Mouse (Mus musculus) kidney, embryonic 14.5 days (tissue): ENCODE measurements around the gene Nxn. TPM values are rescaled to one million over a fixed set of nuclear protein-coding genes. Genes with fewer than 3 reads are reported as not detected.

Source experiments
- ATAC-seq: fragments of 200-750 bp; cut with Nextera tagmentation; 2 replicates; pipeline ENCODE4 v1.8.0; 2017; ENCODE audit warnings: moderate number of reproducible peaks, mild to moderate bottlenecking, moderate TSS enrichment, moderate library complexity; ENCODE audit not compliant: low FRiP score, low TSS enrichment
- H3K27ac ChIP-seq: fragments of 300-500 bp; sonication (generic); 2 replicates; pipeline ENCODE4 v1.5.1; 2014; ENCODE audit warnings: low read depth, mild to moderate bottlenecking, low read length, moderate library complexity, mixed read lengths
- H3K27me3 ChIP-seq: fragments of 300-500 bp; sonication (generic); 2 replicates; pipeline ENCODE4 v1.6.1; 2014; ENCODE audit warnings: mild to moderate bottlenecking, low read length; ENCODE audit not compliant: control insufficient read depth, insufficient read depth
- H3K36me3 ChIP-seq: fragments of 300-500 bp; sonication (generic); 2 replicates; pipeline ENCODE4 v1.6.1; 2014; ENCODE audit warnings: low read length, mixed read lengths; ENCODE audit not compliant: control insufficient read depth, insufficient read depth
- H3K4me1 ChIP-seq: fragments of 300-500 bp; sonication (generic); 2 replicates; pipeline ENCODE4 v1.6.1; 2014; ENCODE audit warnings: low read length, mixed read lengths; ENCODE audit not compliant: control insufficient read depth, insufficient read depth
- H3K4me2 ChIP-seq: fragments of 300-500 bp; sonication (generic); replicated peaks from 2 replicates; pipeline ENCODE4 v1.6.1; 2014; ENCODE audit warnings: low read depth, mild to moderate bottlenecking, low read length
- H3K4me3 ChIP-seq: fragments of 300-500 bp; sonication (generic); 2 replicates; pipeline ENCODE4 v1.5.1; 2014; ENCODE audit warnings: mild to moderate bottlenecking, low read length
- H3K9ac ChIP-seq: fragments of 300-500 bp; sonication (generic); 2 replicates; pipeline ENCODE4 v1.6.1; 2014; ENCODE audit warnings: low read depth, mild to moderate bottlenecking, low read length, moderate library complexity
- H3K9me3 ChIP-seq: fragments of 300-500 bp; sonication (generic); 2 replicates; pipeline ENCODE4 v1.6.1; 2016; ENCODE audit warnings: low read length; ENCODE audit not compliant: control insufficient read depth
- WGBS: fragments of 180-500 bp; shearing (Covaris S2); extraction: QIAGEN DNeasy Blood & Tissue Kit; methylation state at CpG from one replicate; pipeline ENCODE4 v1.1.7; 2014; 5-methylcytosine and 5-hydroxymethylcytosine counted together
- polyA plus RNA-seq: library from polyadenylated mRNA; unstranded; fragments of >200 nt; fragmentation: Nextera tagmentation; extraction: Ambion mirVana; gene quantifications from 2 replicates; pipeline ENCODE4 v1.2.1, GENCODE M21; 2014

Nxn gene
- polyA plus RNA-seq, 1 experiment from 2014 or later: 38.0 TPM

DNA sequence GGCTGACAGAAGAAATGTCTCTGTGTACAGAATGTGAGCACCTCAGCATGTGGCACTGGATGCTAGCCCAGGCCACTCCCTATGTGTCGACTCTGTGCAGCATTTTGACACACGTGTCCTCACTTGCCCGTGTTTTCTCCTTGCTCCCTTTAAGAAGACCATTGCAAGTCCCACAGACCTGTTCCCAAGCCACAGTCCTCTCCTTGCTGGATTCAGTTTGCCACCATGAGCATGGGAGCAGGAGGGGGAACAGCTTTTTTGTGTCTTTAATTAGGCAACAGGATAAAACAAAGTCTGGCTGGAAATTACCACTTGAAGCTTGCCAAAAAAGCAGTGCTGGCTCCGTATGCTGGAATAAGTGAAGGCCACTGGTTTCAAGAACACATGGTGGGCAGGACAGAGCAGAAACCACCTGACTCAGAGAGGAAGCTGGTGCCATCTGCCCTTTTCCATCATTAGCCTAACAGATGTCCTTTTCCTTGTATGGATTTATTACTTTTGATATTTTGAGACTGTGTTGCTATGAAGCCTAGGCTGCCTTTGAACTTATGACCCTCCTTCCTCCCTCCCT is 143.4 kb downstream of the Nxn start:
- H3K4me2 ChIP-seq: no peak overlapping the region
- H3K27ac ChIP-seq: no peak overlapping the region
- H3K9me3 ChIP-seq: no peaks in the 10 kb centered on the region
- no peaks in the 10 kb centered on the region for H3K27me3 ChIP-seq
- H3K36me3 ChIP-seq: peaks cover 14% of the 10 kb centered on the region; the same call in 1 of the 2 replicates
- no peak overlapping the region for H3K9ac ChIP-seq
- 53% methylated on average over 4 of the region's 4 CpGs for WGBS
- no peak overlapping the region for H3K4me3 ChIP-seq
- no peak for ATAC-seq
- no peaks in the 10 kb centered on the region; the same call in 1 of the 2 replicates for H3K4me1 ChIP-seq

DNA sequence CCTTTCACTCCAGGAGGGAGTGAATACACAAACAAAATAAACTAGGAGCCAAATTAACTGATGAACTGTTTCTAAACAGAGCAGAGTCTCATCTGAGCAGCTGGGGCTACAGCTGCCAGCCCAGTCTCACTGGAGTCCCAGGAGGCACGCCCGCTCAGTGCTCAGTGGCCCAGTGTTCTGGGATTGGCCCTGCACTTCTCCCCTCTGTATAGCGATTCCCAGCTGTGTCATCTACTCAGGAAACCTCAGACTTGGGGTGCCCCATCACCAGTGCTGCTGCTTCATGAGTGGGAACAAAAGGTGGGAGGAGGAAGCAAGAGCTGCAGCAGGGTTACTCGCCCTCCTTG is 145.0 kb downstream of the Nxn start:
- WGBS: 77% methylated on average over 4 of the region's 4 CpGs
- Histone ChIP-seq H3K36me3 (peaks cover 28% of the 10 kb centered on the region), H3K27ac (no peak overlapping the region), H3K4me1 (no peaks in the 10 kb centered on the region; the same call in 1 of the 2 replicates), H3K9ac (no peak overlapping the region), H3K4me3 (no peak overlapping the region), H3K9me3 (no peaks in the 10 kb centered on the region), H3K27me3 (no peaks in the 10 kb centered on the region), H3K4me2 (no peak overlapping the region)
- peak; percentile 48; the same call in 1 of the 2 replicates for ATAC-seq

DNA sequence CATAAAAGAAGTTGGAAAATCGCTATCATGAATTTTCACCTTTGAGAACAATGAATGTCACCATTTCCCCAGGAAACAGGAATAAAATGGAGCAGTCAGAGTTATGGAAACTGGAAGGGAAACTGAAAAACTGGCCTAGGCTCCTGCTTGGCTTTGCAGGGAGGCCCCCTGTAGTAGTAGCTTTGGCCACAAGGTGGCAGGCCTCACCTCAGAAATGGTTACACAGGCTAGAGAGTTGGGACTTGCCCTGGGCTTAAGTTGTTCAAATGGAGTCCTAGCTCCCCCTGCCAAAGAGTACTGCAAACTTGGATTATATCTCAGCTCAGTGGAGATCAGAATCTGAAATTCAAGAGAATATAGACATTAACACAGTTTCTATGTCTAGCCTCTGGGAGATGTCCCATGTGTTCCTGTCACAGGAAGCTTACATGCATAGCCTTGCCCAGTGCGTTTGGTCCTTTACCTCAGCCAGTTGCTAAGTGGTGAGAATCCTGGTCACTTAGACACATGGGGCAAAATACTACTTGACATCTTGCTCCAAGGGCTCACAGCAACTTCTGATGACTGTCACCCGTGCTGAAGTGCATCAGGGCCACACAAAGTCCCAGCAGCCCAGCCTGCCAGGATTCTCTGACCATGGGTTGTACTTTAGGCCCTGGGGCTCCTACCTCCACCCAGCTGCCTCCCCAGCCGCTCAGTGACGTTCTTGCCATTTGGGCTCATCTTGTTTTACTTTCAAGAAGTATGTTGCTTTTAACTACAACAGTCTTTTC is 145.6 kb downstream of the Nxn start:
- Histone ChIP-seq H3K4me3 (no peak overlapping the region), H3K4me1 (no peaks in the 10 kb centered on the region; the same call in 1 of the 2 replicates), H3K36me3 (peaks cover 31% of the 10 kb centered on the region), H3K27me3 (no peaks in the 10 kb centered on the region), H3K4me2 (no peak overlapping the region), H3K27ac (no peak overlapping the region), H3K9me3 (no peaks in the 10 kb centered on the region), H3K9ac (no peak overlapping the region)
- 37% methylated on average over 5 of the region's 5 CpGs for WGBS
- peak; percentile 87 for ATAC-seq

DNA sequence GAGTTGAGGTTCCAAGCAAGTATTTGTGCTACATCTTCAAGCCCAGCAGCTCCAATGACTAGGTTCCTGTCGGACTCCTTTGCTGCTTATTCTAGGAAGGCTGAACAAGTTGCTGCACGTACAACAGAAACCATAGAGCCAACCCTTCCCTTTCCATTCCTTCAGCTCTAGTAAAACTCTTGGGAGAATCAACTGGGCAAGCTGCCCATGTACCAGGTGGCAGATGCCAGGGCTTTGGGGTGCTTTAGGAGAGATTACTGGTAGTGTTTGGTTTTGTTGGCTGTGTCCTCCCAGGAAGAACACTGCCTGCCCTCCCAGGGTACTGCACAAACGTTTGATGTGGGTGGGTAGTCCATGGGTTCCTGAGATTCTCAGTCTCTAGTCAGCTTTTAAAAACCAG is 146.9 kb downstream of the Nxn start:
- H3K9me3 ChIP-seq: no peaks in the 10 kb centered on the region
- H3K9ac ChIP-seq: no peak overlapping the region
- no peaks in the 10 kb centered on the region; the same call in 1 of the 2 replicates for H3K4me1 ChIP-seq
- H3K4me3 ChIP-seq: no peak overlapping the region
- H3K4me2 ChIP-seq: no peak overlapping the region
- H3K27me3 ChIP-seq: no peaks in the 10 kb centered on the region
- peaks cover 31% of the 10 kb centered on the region for H3K36me3 ChIP-seq
- ATAC-seq: no peak
- H3K27ac ChIP-seq: no peak overlapping the region
- WGBS: 69% methylated on average over 3 of the region's 3 CpGs

DNA sequence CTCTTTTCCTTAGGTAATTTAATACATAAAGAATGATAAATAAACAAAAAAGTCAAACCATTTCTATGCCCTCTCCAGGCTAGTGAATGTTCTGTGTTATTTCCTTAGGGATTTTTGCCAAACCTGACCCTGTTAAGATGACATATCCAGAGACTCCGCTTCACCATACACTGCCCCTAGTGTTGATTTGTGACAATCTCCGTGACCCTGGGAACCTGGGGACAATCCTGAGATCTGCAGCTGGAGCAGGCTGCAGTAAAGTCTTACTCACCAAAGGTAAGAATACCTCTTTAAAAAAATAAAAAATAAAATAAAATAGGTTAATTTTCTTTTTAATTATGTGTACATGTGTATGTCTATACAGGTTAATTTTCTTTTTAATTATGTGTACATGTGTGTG is 151.7 kb downstream of the Nxn start:
- no peak overlapping the region for H3K9ac ChIP-seq
- H3K27me3 ChIP-seq: no peaks in the 10 kb centered on the region
- peaks cover 12% of the 10 kb centered on the region; the same call in 1 of the 2 replicates for H3K4me1 ChIP-seq
- no peak overlapping the region for H3K4me3 ChIP-seq
- no peak overlapping the region for H3K4me2 ChIP-seq
- H3K36me3 ChIP-seq: peaks cover 36% of the 10 kb centered on the region
- 60% methylated on average over 2 of the region's 2 CpGs for WGBS
- ATAC-seq: no peak
- H3K27ac ChIP-seq: no peak overlapping the region
- no peaks in the 10 kb centered on the region for H3K9me3 ChIP-seq

DNA sequence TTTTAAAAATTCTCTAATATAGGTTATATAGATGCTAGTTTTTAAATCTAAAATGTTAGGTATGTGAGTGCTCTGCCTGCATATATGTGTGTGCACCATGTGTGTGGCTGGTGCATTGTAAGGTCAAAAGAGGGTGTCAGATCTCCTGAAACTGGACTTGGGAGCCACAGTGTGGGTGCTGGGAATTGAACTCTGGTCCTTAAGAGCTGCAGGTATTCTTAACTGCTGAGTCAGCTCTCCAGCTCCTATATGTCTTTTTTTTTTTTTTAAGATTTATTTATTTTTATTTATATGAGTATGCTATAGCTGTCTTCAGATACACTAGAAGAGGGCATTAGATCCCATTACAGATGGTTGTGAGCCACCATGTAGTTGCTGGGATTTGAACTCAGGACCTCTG is 152.5 kb downstream of the Nxn start:
- Histone ChIP-seq H3K27ac (no peak overlapping the region), H3K9me3 (no peaks in the 10 kb centered on the region), H3K27me3 (no peaks in the 10 kb centered on the region), H3K4me3 (no peak overlapping the region), H3K4me1 (peaks cover 12% of the 10 kb centered on the region; the same call in 1 of the 2 replicates), H3K36me3 (peaks cover 31% of the 10 kb centered on the region), H3K9ac (no peak overlapping the region), H3K4me2 (no peak overlapping the region)
- no peak for ATAC-seq

DNA sequence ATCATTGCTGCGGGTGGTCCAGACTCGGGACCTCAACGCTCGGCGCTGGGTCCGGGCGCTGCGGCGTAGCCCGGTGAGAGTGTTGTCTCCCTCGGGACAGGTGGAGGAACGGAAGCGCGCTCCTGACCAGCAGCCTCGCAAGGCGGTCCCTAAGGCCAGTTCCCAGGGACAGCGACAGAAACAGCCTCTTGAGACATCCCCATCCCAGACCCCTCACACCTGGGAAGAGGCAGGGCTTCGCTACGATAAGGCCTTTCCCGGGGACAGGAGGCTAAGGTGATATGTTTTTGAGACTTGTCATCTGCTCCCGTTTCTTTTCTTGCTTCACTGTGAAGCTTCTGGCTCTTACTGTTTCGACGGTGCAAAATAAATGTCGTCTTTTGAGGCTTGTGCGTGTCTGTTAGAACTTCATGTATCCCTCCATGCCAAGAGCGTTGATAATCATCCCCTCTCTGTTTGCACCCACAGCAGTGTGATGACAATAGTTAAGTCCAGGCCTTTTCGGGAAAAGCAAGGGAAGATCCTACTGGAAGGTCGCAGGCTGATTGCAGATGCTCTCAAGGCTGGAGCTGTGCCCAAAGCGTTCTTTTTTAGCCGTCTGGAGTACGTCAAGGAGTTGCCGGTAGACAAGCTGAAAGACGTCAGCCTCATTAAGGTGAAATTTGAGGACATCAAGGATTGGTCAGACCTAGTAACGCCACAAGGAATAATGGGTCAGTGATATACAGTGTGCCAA is 155.0 kb downstream of the Nxn start:
- Histone ChIP-seq H3K4me3 (peak overlapping the region; percentile 85), H3K4me1 (peaks cover 12% of the 10 kb centered on the region; the same call in 1 of the 2 replicates), H3K27me3 (no peaks in the 10 kb centered on the region), H3K4me2 (peak overlapping the region; percentile 91), H3K36me3 (peaks cover 21% of the 10 kb centered on the region), H3K9ac (peak overlapping the region; percentile 82), H3K9me3 (no peaks in the 10 kb centered on the region), H3K27ac (no peak overlapping the region)
- peak; percentile 58 for ATAC-seq
- 2% methylated on average over 34 of the region's 34 CpGs for WGBS

DNA sequence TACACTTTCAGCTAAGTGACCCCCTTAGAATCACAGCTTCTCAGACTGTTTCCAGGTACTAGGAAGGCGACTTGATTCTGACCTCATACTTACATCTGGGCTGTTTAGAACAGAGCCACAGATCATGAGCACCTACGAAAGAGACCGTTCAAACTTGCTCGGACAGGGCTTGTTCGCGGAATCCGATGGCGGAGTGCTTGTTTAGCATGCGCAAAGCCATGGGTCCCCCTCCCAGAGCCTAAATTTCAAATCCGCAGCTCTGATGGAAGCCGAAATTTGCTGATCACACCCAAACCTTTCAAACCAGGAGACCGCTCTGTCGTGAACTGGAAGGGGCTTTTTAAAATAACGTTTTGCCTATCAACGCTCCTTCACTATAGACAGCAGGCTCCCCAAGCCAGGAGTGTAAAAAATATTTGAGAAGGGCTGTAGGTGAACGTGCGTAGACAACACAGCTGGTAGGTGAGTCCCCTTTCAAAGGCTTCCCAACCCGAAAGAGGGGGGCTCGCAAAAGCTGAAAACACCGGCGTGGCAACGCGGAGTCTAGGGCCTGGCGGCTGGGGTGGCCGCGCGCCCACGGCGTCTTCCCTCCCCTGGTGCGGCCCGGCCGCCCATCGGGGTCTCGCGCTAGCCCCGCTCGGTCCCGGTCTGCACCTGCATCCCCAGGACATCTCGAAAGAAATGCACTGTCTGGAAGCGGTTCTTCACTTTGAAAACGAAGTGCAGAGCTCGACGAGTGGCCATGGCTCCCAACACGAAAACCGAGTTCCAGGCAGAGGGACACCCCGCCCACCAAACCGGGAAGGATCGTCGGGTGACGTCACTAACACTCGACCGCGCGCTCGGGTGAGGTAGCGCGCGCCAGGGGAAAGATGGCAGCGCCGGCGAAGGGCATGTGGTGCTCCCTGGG is 155.8 kb downstream of the Nxn start, which contains the start of the genes Mrm3 and Glod4:
Mrm3 (plus strand) TSS at position 815 of the 910 bp plus-strand sequence.
Glod4 (minus strand) TSS at position 825 of the 910 bp plus-strand sequence.
- Histone ChIP-seq H3K36me3 (peaks cover 17% of the 10 kb centered on the region), H3K4me2 (peak within 1 kb of the TSS; percentile 91), H3K9ac (peak within 1 kb of the TSS; percentile 82), H3K27ac (peak within 1 kb of the TSS; percentile 38; the same call in 1 of the 2 replicates), H3K9me3 (no peaks in the 10 kb centered on the region), H3K27me3 (no peaks in the 10 kb centered on the region), H3K4me1 (peaks cover 12% of the 10 kb centered on the region; the same call in 1 of the 2 replicates), H3K4me3 (peak within 1 kb of the TSS; percentile 85)
- ATAC-seq: peak; percentile 88
- under 1% methylated on average over 61 of the region's 61 CpGs for WGBS
